Mouse (Mus musculus): ENCODE data around the gene Cd200r1.

DNA sequence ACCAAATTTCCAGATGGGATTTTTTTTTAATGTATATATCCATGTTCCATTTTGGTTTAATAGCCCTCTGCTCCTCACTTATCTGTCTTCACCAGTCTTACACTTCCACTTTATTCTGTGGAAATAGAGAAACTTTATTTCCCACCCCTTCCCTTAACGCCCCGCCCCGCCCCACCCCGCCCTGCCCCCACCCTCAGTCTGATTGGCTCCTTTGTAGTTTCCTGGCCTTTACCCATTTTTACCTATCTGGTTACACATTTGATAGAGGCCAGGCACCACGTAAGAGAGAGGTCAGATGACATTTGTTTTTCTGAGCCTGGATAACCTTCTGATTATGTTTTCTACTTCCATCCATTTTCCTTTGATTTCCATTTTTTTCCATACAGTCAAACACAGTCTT is 14.0 kb downstream of the Cd200r1 start:
- TF ChIP-seq CTCF (IDR thresholded peaks at IDR 0.05; ENCODE audit: borderline replicate concordance, insufficient read depth, low read depth, low read length), result no peak
- no peak for TF ChIP-seq POLR2A (IDR thresholded peaks at IDR 0.05; ENCODE audit: borderline replicate concordance, insufficient read depth, low read length)
